Mouse (Mus musculus) forebrain, postnatal 0 days (tissue): ENCODE measurements at regions not wholly inside any gene's neighbourhood (a gene's known extent, or its start where the extent isn't known, plus 50 kb on each side); places are given as distances from the start of the nearest gene placed in this dataset.
A peak's percentile ranks its signal among the peaks of the same experiment; 100 is the strongest.

ENCODE experiments used
- ATAC-seq: fragments of 200-750 bp; cut with Nextera tagmentation; 2 replicates; pipeline ENCODE4 v1.8.0; 2017; ENCODE audit warnings: mild to moderate bottlenecking, moderate library complexity
- DNase-seq: peaks from one replicate; pipeline ENCODE4 v3.0.0-alpha.2; 2015
- H3K27ac ChIP-seq: fragments of 300-500 bp; sonication (generic); 2 replicates; pipeline ENCODE4 v1.5.1; 2014; ENCODE audit warnings: low read depth, mild to moderate bottlenecking, antibody characterized with exemption, low read length, moderate library complexity, mixed read lengths
- H3K27me3 ChIP-seq: fragments of 300-500 bp; sonication (generic); 2 replicates; pipeline ENCODE4 v1.6.1; 2014; ENCODE audit warnings: mild to moderate bottlenecking, low read length, mixed read lengths; ENCODE audit not compliant: insufficient read depth
- H3K36me3 ChIP-seq: fragments of 300-500 bp; sonication (generic); 2 replicates; pipeline ENCODE4 v1.6.1; 2014; ENCODE audit warnings: mild to moderate bottlenecking, moderate library complexity; ENCODE audit not compliant: insufficient read depth
- H3K4me1 ChIP-seq: fragments of 300-500 bp; sonication (generic); 2 replicates; pipeline ENCODE4 v1.6.1; 2014; ENCODE audit warnings: antibody characterized with exemption; ENCODE audit not compliant: insufficient read depth
- H3K4me2 ChIP-seq: fragments of 300-500 bp; sonication (generic); 2 replicates; pipeline ENCODE4 v1.6.1; 2014; ENCODE audit warnings: low read depth, mild to moderate bottlenecking, moderate library complexity
- H3K4me3 ChIP-seq: fragments of 300-500 bp; sonication (generic); 2 replicates; pipeline ENCODE4 v1.5.1; 2014; ENCODE audit warnings: low read depth, low read length, mixed read lengths
- H3K9ac ChIP-seq: fragments of 300-500 bp; sonication (generic); 2 replicates; pipeline ENCODE4 v1.6.1; 2014; ENCODE audit warnings: mild to moderate bottlenecking
- H3K9me3 ChIP-seq: fragments of 300-500 bp; sonication (generic); 2 replicates; pipeline ENCODE4 v1.6.1; 2016; ENCODE audit warnings: low read length
- CTCF ChIP-seq: sonication (generic); IDR thresholded peaks from 2 replicates; pipeline ENCODE4 v1.5.1; 2016; ENCODE audit warnings: antibody characterized with exemption, control low read depth, low read depth
- WGBS: fragments of 180-500 bp; shearing (Covaris S2); extraction: QIAGEN DNeasy Blood & Tissue Kit; methylation state at CpG from one replicate; pipeline ENCODE4 v1.1.7; 2014; 5-methylcytosine and 5-hydroxymethylcytosine counted together

- WGBS = 91% methylated on average over 5 of the region's 5 CpGs
- H3K36me3 ChIP-seq = no peaks in the 10 kb centered on the region
- no peak for DNase-seq
- no peaks in the 10 kb centered on the region for H3K27me3 ChIP-seq
- no peaks in the 10 kb centered on the region for H3K4me1 ChIP-seq
- TF ChIP-seq CTCF = no peak
- H3K4me2 ChIP-seq = no peak overlapping the region
- H3K9me3 ChIP-seq = 0 out of 2 replicates have a peak, but pooled peaks cover 4% of the 10 kb centered on the region
- no peak overlapping the region for H3K4me3 ChIP-seq
- H3K27ac ChIP-seq = no peak overlapping the region
- H3K9ac ChIP-seq = no peak overlapping the region
- ATAC-seq = no peak
These were observed 219.6 kb downstream of the Lpin1 start for GRCm38 (mm10) chr12:16391163-16391562.

GRCm38 (mm10) chr12:16387035-16387434 lies 223.7 kb downstream of the Lpin1 start:
- H3K4me2 ChIP-seq = no peak overlapping the region
- ATAC-seq = no peak
- no peaks in the 10 kb centered on the region for H3K27me3 ChIP-seq
- no peaks in the 10 kb centered on the region for H3K4me1 ChIP-seq
- no peak overlapping the region for H3K9ac ChIP-seq
- H3K4me3 ChIP-seq = no peak overlapping the region
- H3K36me3 ChIP-seq = no peaks in the 10 kb centered on the region
- H3K27ac ChIP-seq = no peak overlapping the region
- DNase-seq = no peak
- no peak for TF ChIP-seq CTCF
- no peaks in the 10 kb centered on the region for H3K9me3 ChIP-seq
- WGBS = 95% methylated on average over 4 of the region's 4 CpGs

- Histone ChIP-seq H3K27ac (no peak overlapping the region), H3K4me2 (no peak overlapping the region), H3K36me3 (no peaks in the 10 kb centered on the region), H3K4me3 (no peak overlapping the region), H3K9ac (no peak overlapping the region), H3K27me3 (no peaks in the 10 kb centered on the region), H3K9me3 (no peaks in the 10 kb centered on the region), H3K4me1 (no peaks in the 10 kb centered on the region)
- DNase-seq = no peak
- 71% methylated on average over 1 of the region's 1 CpGs for WGBS
- TF ChIP-seq CTCF = no peak
- ATAC-seq = no peak
These were observed 226.4 kb downstream of the Lpin1 start for GRCm38 (mm10) chr12:16384396-16384795.

GRCm38 (mm10) chr12:16383499-16383935 lies 227.2 kb downstream of the Lpin1 start:
- Histone ChIP-seq H3K27me3 (no peaks in the 10 kb centered on the region), H3K27ac (no peak overlapping the region), H3K4me2 (no peak overlapping the region), H3K9me3 (no peaks in the 10 kb centered on the region), H3K9ac (no peak overlapping the region), H3K36me3 (no peaks in the 10 kb centered on the region), H3K4me1 (no peaks in the 10 kb centered on the region), H3K4me3 (no peak overlapping the region)
- TF ChIP-seq CTCF = 0 out of 2 replicates have a peak, but pooled peaks have one; percentile 2
- WGBS = 72% methylated on average over 15 of the region's 15 CpGs
- ATAC-seq (peak; percentile 59; the same call in 1 of the 2 replicates), DNase-seq (no peak)

- Histone ChIP-seq H3K9me3 (no peaks in the 10 kb centered on the region), H3K27me3 (no peaks in the 10 kb centered on the region), H3K9ac (no peak overlapping the region), H3K4me1 (no peaks in the 10 kb centered on the region), H3K27ac (no peak overlapping the region), H3K4me3 (no peak overlapping the region), H3K36me3 (no peaks in the 10 kb centered on the region), H3K4me2 (no peak overlapping the region)
- ATAC-seq (no peak), DNase-seq (no peak)
- WGBS = 62% methylated on average over 11 of the region's 11 CpGs
- no peak for TF ChIP-seq CTCF
These were observed 228.3 kb downstream of the Lpin1 start for GRCm38 (mm10) chr12:16382417-16382988.

- DNase-seq = no peak
- H3K4me2 ChIP-seq = no peak overlapping the region
- H3K9ac ChIP-seq = no peak overlapping the region
- H3K4me3 ChIP-seq = no peak overlapping the region
- no peaks in the 10 kb centered on the region for H3K9me3 ChIP-seq
- no peaks in the 10 kb centered on the region for H3K4me1 ChIP-seq
- no peaks in the 10 kb centered on the region for H3K27me3 ChIP-seq
- no peak overlapping the region for H3K27ac ChIP-seq
- TF ChIP-seq CTCF = no peak
- no peaks in the 10 kb centered on the region for H3K36me3 ChIP-seq
- WGBS = 88% methylated on average over 4 of the region's 4 CpGs
- no peak for ATAC-seq
These were observed 229.7 kb downstream of the Lpin1 start for GRCm38 (mm10) chr12:16381026-16381425.

GRCm38 (mm10) chr12:16380346-16380745 lies 230.4 kb downstream of the Lpin1 start:
- no peaks in the 10 kb centered on the region for H3K4me1 ChIP-seq
- 79% methylated on average over 2 of the region's 2 CpGs for WGBS
- no peaks in the 10 kb centered on the region for H3K9me3 ChIP-seq
- no peaks in the 10 kb centered on the region for H3K27me3 ChIP-seq
- H3K36me3 ChIP-seq = no peaks in the 10 kb centered on the region
- TF ChIP-seq CTCF = no peak
- no peak overlapping the region for H3K4me2 ChIP-seq
- ATAC-seq (no peak), DNase-seq (no peak)
- no peak overlapping the region for H3K4me3 ChIP-seq
- no peak overlapping the region for H3K9ac ChIP-seq
- H3K27ac ChIP-seq = no peak overlapping the region
